Mouse (Mus musculus) midbrain, embryonic 12.5 days (tissue): ENCODE data around the gene Stard13. TPM values are rescaled to one million over a fixed set of nuclear protein-coding genes. Genes with fewer than 3 reads are reported as not detected.

Source experiments
- ATAC-seq: fragments of 200-750 bp; cut with Nextera tagmentation; 2 replicates; pipeline ENCODE4 v1.8.0; 2017; ENCODE audit warnings: low read depth, moderate TSS enrichment, moderate library complexity; ENCODE audit not compliant: low FRiP score
- H3K27ac ChIP-seq: fragments of 300-500 bp; sonication (generic); replicated peaks from 2 replicates; pipeline ENCODE4 v1.5.1; 2016; ENCODE audit warnings: mild to moderate bottlenecking
- H3K27me3 ChIP-seq: fragments of 300-500 bp; sonication (generic); 2 replicates; pipeline ENCODE4 v1.6.1; 2016; ENCODE audit warnings: mild to moderate bottlenecking
- H3K36me3 ChIP-seq: fragments of 300-500 bp; sonication (generic); 2 replicates; pipeline ENCODE4 v1.6.1; 2016
- H3K4me1 ChIP-seq: fragments of 300-500 bp; sonication (generic); 2 replicates; pipeline ENCODE4 v1.6.1; 2016
- H3K4me2 ChIP-seq: fragments of 300-500 bp; sonication (generic); replicated peaks from 2 replicates; pipeline ENCODE4 v1.6.1; 2016; ENCODE audit warnings: mild to moderate bottlenecking, moderate library complexity
- H3K4me3 ChIP-seq: fragments of 300-500 bp; sonication (generic); 2 replicates; pipeline ENCODE4 v1.5.1; 2016; ENCODE audit warnings: mild to moderate bottlenecking
- H3K9ac ChIP-seq: fragments of 300-500 bp; sonication (generic); replicated peaks from 2 replicates; pipeline ENCODE4 v1.6.1; 2016; ENCODE audit warnings: mild to moderate bottlenecking, moderate library complexity
- H3K9me3 ChIP-seq: fragments of 300-500 bp; sonication (generic); 2 replicates; pipeline ENCODE4 v1.6.1; 2016; ENCODE audit warnings: mild to moderate bottlenecking
- WGBS: fragments of 180-500 bp; shearing (Covaris S2); methylation state at CpG from one replicate; pipeline ENCODE4 v1.1.7; 2016; 5-methylcytosine and 5-hydroxymethylcytosine counted together
- polyA plus RNA-seq: library from polyadenylated mRNA; unstranded; fragments of >200 nt; fragmentation: Nextera tagmentation; extraction: Ambion mirVana; gene quantifications from 2 replicates; pipeline ENCODE4 v1.2.1, GENCODE M21; 2016

The Stard13 gene
- polyA plus RNA-seq, 1 experiment from 2014 or later = 5.6 TPM

DNA sequence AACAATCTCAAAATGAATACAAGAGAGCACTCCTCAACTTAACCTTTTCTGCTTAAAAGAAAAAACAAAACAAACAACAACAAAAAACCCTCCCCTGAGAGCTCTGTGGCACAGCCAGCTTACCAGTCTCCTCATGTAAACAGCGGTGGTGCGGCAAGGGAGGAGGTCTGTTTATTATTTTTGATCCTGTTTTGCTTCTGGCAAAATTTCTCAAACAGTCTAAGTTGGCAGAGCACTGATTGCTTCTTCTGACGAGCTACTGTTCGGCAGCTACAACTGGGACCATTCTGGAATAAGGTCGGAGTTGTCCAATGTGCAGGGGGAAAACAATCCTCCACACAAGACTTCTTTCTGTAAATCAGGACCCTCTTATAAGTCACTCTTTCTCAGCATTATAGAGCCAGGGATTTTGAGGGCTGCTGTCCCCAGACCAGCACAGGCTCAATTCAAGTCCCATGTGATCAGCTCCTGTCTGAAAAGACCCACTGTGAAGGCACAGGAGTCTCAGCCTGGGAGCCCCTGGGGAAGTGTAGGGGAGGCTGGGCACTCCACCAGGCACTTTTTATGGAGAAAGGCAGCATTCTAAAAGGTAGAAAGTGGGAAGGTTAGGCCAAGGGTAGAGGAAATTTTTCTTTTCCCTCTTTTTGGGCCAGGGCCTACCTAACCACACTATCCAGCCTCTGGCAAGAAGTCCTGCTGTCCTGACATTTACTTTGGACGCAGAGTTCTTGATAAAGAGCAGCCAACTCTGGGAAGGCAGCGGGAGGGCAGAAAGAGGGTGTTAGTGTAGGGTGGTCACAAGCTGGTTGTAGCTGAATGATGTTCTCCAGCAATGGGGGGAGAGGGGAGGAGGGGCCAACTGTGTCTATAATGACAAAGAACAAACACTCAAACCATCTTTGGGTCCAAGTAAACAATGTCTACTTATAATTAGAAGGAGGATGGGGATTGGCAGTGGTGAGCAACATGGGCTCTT, 58.9 kb downstream of the Stard13 start:
- WGBS = 79% methylated on average over 7 of the region's 7 CpGs
- ATAC-seq = no peak
- H3K4me3 ChIP-seq = no peak overlapping the region

DNA sequence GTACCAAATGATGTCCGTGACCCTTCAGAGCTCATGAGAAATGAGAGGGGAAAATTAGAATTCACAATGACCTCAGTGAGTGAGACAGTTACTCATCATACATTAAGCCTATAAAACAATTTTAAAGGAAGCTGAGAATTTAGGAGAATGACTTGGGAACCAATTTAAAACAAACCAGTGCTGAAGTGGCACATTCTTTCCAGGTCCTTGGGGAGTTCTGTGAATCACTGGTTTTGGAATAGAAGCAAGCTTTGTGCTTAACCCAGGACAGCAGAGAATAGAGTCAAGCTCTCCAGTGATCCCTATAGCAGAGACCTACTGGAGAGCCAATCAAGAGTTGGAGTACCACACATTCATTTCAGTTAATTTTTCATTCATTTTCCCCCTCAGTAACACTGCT, 59.9 kb downstream of the Stard13 start:
- ATAC-seq = no peak
- H3K27ac ChIP-seq = no peak overlapping the region
- no peaks in the 10 kb centered on the region for H3K36me3 ChIP-seq
- H3K9ac ChIP-seq = no peak overlapping the region
- no peaks in the 10 kb centered on the region for H3K4me1 ChIP-seq
- H3K9me3 ChIP-seq = no peaks in the 10 kb centered on the region
- no peak overlapping the region for H3K4me2 ChIP-seq
- WGBS = 83% methylated on average over 1 of the region's 1 CpGs
- H3K27me3 ChIP-seq = no peaks in the 10 kb centered on the region
- H3K4me3 ChIP-seq = no peak overlapping the region

More for the DNA sequence above, 58.9 kb downstream of the Stard13 start:
- no peak overlapping the region for H3K9ac ChIP-seq
- no peak overlapping the region for H3K4me2 ChIP-seq
- no peaks in the 10 kb centered on the region for H3K27me3 ChIP-seq
- no peak overlapping the region for H3K27ac ChIP-seq
- H3K4me1 ChIP-seq = no peaks in the 10 kb centered on the region
- no peaks in the 10 kb centered on the region for H3K9me3 ChIP-seq
- H3K36me3 ChIP-seq = no peaks in the 10 kb centered on the region

DNA sequence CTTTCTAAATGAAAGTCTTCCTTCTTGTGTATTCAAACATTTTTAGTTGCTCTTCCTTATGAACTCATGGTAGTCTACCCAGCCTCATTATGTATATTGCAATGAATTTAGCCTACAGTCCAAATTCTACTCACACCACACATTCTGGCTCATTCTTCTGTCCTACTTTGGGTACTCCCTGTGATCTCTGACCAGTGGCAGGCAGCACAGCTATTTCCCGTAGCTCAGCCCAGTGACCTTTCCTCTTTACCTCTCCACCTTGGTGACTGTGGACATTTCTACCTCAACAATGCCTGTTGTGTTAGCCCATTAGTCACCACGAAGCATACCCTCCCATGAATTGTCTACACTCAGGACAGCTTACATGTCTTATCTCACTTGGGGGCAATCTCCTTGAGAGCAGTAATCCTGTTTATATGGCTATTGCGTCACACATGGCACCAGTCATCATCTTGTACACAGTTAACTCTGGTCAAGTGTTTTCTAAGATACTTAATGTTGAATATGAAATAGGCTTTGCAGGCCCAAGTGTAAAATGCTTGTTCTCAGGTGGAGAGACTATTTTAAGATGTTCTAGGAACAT, 63.4 kb downstream of the Stard13 start:
- no peak overlapping the region for H3K9ac ChIP-seq
- no peak overlapping the region for H3K27ac ChIP-seq
- H3K9me3 ChIP-seq = no peaks in the 10 kb centered on the region
- no peak for ATAC-seq
- H3K4me2 ChIP-seq = no peak overlapping the region
- 84% methylated on average over 3 of the region's 3 CpGs for WGBS
- H3K36me3 ChIP-seq = no peaks in the 10 kb centered on the region
- no peaks in the 10 kb centered on the region for H3K4me1 ChIP-seq
- no peaks in the 10 kb centered on the region for H3K27me3 ChIP-seq
- H3K4me3 ChIP-seq = no peak overlapping the region

DNA sequence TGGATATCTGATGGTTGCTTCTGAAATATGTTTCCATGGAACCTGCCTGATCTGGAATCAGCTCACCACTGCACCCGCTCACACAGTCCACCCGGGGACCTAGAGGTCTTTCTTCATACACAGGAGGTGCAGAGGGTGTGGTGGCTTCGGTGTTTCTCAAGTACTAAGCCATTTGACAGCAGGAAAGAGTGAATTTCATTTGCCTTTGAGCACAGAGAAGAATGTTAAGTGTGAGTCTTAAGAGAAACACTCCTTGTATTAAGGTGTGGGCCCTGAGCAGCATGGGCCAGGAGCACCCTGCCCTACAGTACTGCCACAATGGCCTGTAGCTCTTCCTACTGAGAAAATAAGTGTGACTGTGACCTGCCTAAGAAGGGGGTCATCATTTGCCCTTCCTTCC, 65.4 kb downstream of the Stard13 start:
- no peak overlapping the region for H3K4me3 ChIP-seq
- no peaks in the 10 kb centered on the region for H3K9me3 ChIP-seq
- ATAC-seq = no peak
- H3K4me1 ChIP-seq = peaks cover 4% of the 10 kb centered on the region; the same call in 1 of the 2 replicates
- no peak overlapping the region for H3K4me2 ChIP-seq
- no peak overlapping the region for H3K27ac ChIP-seq
- no peaks in the 10 kb centered on the region for H3K27me3 ChIP-seq
- H3K36me3 ChIP-seq = no peaks in the 10 kb centered on the region
- no peak overlapping the region for H3K9ac ChIP-seq
- WGBS = 92% methylated on average over 3 of the region's 3 CpGs

DNA sequence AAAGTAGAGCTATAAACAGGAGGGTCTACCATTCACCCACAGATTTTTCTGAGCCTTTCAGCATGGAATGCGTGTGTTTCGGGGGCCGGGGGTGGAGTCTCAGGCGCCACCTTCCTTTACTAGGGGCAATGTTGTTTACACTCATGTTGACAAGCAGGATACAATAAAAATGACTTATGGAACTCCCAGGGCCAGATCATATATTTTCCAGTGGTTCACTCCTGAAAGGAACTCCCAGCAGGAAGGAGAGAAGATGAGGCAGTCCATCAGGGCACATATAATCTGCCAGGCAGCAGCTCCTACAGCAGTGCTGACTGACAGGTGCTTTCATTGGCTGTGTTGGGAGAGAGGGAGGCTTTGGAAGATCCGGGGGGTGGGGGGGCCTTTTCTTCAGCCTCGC, 66.0 kb downstream of the Stard13 start:
- 83% methylated on average over 6 of the region's 6 CpGs for WGBS
- Histone ChIP-seq H3K4me2 (no peak overlapping the region), H3K27ac (no peak overlapping the region), H3K36me3 (no peaks in the 10 kb centered on the region), H3K4me1 (peaks cover 4% of the 10 kb centered on the region; the same call in 1 of the 2 replicates), H3K9me3 (no peaks in the 10 kb centered on the region), H3K9ac (no peak overlapping the region), H3K4me3 (no peak overlapping the region), H3K27me3 (no peaks in the 10 kb centered on the region)
- no peak for ATAC-seq

DNA sequence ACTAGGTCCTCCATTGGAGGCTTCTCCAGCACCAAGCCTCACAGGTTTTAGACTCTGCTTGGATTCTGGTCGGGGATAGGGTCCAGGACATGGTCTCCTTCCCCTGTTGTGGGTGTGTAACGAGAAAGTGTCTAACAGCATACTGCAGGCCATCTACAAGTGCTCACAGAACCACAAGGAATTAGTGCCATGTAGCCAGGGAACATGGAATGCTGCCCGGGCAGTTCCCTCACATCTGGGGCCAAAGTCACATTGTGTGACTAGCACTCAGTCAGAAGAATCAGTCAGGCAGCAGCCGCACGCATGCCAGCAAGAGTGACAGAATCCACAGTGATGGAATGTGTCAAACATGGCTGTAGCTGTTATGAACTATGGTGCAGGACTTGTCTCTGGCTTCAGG, 67.4 kb downstream of the Stard13 start:
- WGBS = 88% methylated on average over 5 of the region's 5 CpGs

DNA sequence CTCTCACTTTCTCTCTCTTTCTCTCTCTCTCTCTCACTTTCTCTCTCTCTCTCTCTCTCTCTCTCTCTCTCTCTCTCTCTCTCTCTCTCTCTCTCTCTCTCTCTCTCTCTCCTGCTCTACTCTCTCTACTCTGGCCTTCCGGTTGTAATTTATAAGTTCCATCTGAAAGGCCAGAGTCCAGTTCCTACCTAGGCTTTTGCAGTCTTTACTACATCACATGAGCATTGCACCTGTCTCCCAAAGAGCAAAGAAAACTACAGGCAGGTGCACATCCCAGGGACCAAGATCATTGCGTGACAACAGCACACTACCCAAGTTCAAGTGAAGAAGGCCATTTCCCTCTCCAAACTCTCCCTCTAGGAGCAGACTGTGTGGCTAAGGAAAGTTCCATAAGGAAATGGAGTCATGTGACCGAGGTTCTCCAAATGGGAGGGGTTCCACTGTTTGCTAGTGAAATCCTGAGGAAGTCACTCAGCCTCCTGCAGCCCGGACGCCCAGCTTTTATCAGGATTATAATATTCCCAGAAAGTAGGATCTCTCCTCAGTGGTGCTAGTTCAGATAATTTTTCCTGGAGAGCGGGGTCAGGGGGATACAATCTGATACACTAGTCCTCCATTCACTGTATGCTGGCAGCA, 68.1 kb downstream of the Stard13 start:
- no peak overlapping the region for H3K4me3 ChIP-seq
- H3K27ac ChIP-seq = no peak overlapping the region
- H3K9ac ChIP-seq = no peak overlapping the region
- H3K27me3 ChIP-seq = no peaks in the 10 kb centered on the region
- no peak overlapping the region for H3K4me2 ChIP-seq
- ATAC-seq = no peak
- no peaks in the 10 kb centered on the region for H3K36me3 ChIP-seq
- 85% methylated on average over 6 of the region's 6 CpGs for WGBS
- no peaks in the 10 kb centered on the region for H3K9me3 ChIP-seq
- peaks cover 4% of the 10 kb centered on the region; the same call in 1 of the 2 replicates for H3K4me1 ChIP-seq

More for the DNA sequence above, 67.4 kb downstream of the Stard13 start:
- H3K9me3 ChIP-seq = no peaks in the 10 kb centered on the region
- ATAC-seq = no peak
- no peak overlapping the region for H3K9ac ChIP-seq
- H3K27me3 ChIP-seq = no peaks in the 10 kb centered on the region
- no peak overlapping the region for H3K27ac ChIP-seq
- H3K36me3 ChIP-seq = no peaks in the 10 kb centered on the region
- peaks cover 4% of the 10 kb centered on the region; the same call in 1 of the 2 replicates for H3K4me1 ChIP-seq
- no peak overlapping the region for H3K4me2 ChIP-seq
- H3K4me3 ChIP-seq = no peak overlapping the region

DNA sequence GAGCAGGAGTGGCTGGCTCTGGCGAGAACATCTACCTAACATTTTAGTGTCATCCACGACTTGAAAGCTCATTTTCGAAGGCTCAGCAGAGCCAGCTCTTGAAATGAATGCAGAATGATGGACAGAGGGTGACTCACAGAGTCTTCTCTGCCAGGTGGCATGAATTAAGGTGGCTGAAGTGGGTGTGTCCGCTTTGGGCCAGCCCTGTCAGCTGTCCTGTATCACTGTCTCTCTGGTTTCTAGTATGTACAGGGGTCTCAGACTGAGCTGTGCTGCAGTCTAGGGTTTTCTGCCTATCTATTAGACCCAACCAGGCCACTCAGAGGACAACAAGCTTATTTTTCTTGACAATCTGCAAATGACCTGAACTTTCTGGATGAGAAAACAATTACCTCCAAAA, 68.8 kb downstream of the Stard13 start:
- Histone ChIP-seq H3K27me3 (no peaks in the 10 kb centered on the region), H3K4me2 (no peak overlapping the region), H3K4me1 (peaks cover 4% of the 10 kb centered on the region; the same call in 1 of the 2 replicates), H3K27ac (no peak overlapping the region), H3K36me3 (no peaks in the 10 kb centered on the region), H3K9me3 (no peaks in the 10 kb centered on the region), H3K4me3 (no peak overlapping the region), H3K9ac (no peak overlapping the region)
- WGBS = 85% methylated on average over 4 of the region's 4 CpGs
- no peak for ATAC-seq

DNA sequence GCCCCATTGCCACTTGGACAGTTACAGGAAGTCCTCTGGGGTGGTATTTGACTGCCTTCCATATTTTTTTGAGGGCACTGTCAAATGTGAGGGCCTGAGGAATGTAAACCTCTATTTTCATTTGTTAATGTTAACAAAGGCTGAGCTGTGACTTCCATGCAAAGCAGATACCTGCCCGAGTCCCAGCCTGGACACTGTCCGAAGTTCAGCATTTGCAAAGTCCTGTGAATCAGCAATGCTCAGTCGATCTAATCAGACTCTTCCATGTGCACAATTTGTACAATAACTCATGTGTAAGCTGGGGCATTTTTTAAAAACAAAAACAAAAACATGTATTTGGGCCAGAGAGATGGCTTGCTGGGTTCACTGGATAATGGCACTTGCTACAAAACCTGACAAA, 71.0 kb downstream of the Stard13 start:
- H3K36me3 ChIP-seq = no peaks in the 10 kb centered on the region
- H3K4me1 ChIP-seq = peaks cover 4% of the 10 kb centered on the region; the same call in 1 of the 2 replicates
- 94% methylated on average over 3 of the region's 3 CpGs for WGBS
- no peak overlapping the region for H3K4me3 ChIP-seq
- H3K4me2 ChIP-seq = no peak overlapping the region
- H3K9ac ChIP-seq = no peak overlapping the region
- no peak for ATAC-seq
- H3K27me3 ChIP-seq = no peaks in the 10 kb centered on the region
- H3K9me3 ChIP-seq = no peaks in the 10 kb centered on the region
- no peak overlapping the region for H3K27ac ChIP-seq

DNA sequence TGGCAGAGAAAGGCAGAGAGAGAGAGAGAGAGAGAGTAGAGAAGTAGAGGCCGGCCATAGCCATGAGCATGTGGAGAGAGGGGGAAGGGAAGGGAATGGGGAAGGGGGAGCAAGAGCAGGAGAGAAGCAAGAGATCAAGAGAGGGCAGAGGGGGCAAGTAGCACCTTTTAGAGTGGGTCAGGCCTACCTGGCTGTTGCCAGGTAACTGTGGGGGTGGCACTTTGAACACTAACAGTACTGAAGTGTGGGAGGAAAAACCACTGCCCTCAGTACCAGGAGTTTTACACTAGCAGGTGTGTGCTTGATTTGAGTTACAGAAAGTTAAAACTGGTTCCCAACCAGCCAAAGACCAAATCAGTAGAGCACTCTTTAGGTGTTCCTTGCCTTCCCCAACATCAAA, 78.4 kb downstream of the Stard13 start:
- no peak for ATAC-seq
- no peaks in the 10 kb centered on the region for H3K27me3 ChIP-seq
- no peak overlapping the region for H3K4me2 ChIP-seq
- H3K4me3 ChIP-seq = no peak overlapping the region
- no peak overlapping the region for H3K27ac ChIP-seq
- peaks cover 3% of the 10 kb centered on the region; the same call in 1 of the 2 replicates for H3K4me1 ChIP-seq
- H3K9ac ChIP-seq = no peak overlapping the region
- H3K36me3 ChIP-seq = no peaks in the 10 kb centered on the region
- WGBS = 78% methylated on average over 1 of the region's 1 CpGs
- H3K9me3 ChIP-seq = no peaks in the 10 kb centered on the region

DNA sequence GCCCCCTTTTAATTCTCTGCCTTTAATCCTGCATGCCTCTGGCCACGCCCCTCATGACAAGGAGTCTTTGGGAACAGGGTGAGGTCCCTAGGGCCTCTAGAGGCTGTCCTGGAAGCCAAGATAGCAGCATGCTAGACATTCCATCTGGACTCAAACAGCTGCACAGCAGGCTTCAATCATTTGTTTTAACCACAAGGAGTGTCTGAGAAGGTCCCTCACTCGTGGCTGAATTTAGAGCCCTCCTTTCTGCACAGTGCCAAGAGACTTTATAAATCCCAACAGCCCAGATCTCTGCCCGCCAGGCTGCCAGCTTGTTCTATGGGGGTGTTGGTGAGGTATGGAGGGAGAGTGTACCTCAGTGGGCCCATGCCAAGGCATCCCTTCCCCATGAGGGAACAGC, 78.9 kb downstream of the Stard13 start:
- Histone ChIP-seq H3K4me1 (peaks cover 3% of the 10 kb centered on the region; the same call in 1 of the 2 replicates), H3K9me3 (no peaks in the 10 kb centered on the region), H3K27me3 (no peaks in the 10 kb centered on the region), H3K9ac (no peak overlapping the region), H3K27ac (no peak overlapping the region), H3K4me3 (no peak overlapping the region), H3K4me2 (no peak overlapping the region), H3K36me3 (no peaks in the 10 kb centered on the region)
- 43% methylated on average over 3 of the region's 3 CpGs for WGBS
- ATAC-seq = no peak

DNA sequence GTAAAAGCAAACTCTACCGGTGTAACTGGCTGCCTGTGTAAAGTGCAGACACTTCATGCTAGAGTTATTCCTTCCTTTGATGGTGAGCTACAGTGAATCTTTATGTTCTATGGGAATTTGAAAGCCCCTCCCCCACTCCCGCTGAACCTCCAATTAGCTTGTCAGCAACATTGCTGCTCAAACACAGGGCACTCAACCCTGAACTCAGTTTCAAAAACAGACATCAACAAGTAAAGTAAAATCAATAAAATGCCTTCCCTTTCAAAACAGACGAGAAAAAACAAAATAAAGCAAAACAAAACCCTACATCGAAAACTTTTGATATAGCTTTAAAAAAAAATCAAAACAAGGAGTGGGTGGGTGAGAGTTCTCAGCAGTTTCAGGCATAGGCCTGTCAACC, 79.6 kb downstream of the Stard13 start:
- Histone ChIP-seq H3K4me3 (no peak overlapping the region), H3K27me3 (no peaks in the 10 kb centered on the region), H3K4me2 (no peak overlapping the region), H3K9ac (no peak overlapping the region), H3K9me3 (no peaks in the 10 kb centered on the region), H3K36me3 (no peaks in the 10 kb centered on the region), H3K27ac (no peak overlapping the region), H3K4me1 (peaks cover 3% of the 10 kb centered on the region; the same call in 1 of the 2 replicates)
- WGBS = 77% methylated on average over 4 of the region's 4 CpGs
- ATAC-seq = no peak
